Mouse (Mus musculus) heart, embryonic 14.5 days (tissue): Measurements from ENCODE around the gene Col3a1. TPM values are rescaled to one million over a fixed set of nuclear protein-coding genes. Genes with fewer than 3 reads are reported as not detected.

Source experiments
- ATAC-seq: fragments of 200-750 bp; cut with Nextera tagmentation; 2 replicates; pipeline ENCODE4 v1.8.0; 2017; ENCODE audit warnings: low read depth, moderate TSS enrichment; ENCODE audit not compliant: insufficient number of reproducible peaks, insufficient read depth, low FRiP score
- H3K27ac ChIP-seq, 2 experiments: fragments of 200-500 bp in 1 of 2; fragments of 300-500 bp in 1 of 2; sonication (generic) in 1 of 2; replicated peaks in 1 of 2; 2 replicates each; pipeline ENCODE4 v1.5.1; 2012 to 2014; ENCODE audit warnings: low read depth in 2 of 2, low read length in 2 of 2, control low read depth in 1 of 2, mild to moderate bottlenecking in 1 of 2, mixed read lengths in 1 of 2; ENCODE audit not compliant: control insufficient read depth in 1 of 2, insufficient read depth in 1 of 2
- H3K27me3 ChIP-seq: fragments of 300-500 bp; sonication (generic); 2 replicates; pipeline ENCODE4 v1.6.1; 2014; ENCODE audit warnings: mild to moderate bottlenecking, low read length, control low read depth; ENCODE audit not compliant: control insufficient read depth, insufficient read depth
- H3K36me3 ChIP-seq: fragments of 300-500 bp; sonication (generic); 2 replicates; pipeline ENCODE4 v1.6.1; 2014; ENCODE audit warnings: mild to moderate bottlenecking, control low read depth, low read length, mixed read lengths; ENCODE audit not compliant: control insufficient read depth, insufficient read depth
- H3K4me1 ChIP-seq, 2 experiments: fragments of 200-500 bp in 1 of 2; fragments of 300-500 bp in 1 of 2; sonication (generic) in 1 of 2; 2 replicates each; pipeline ENCODE4 v1.6.1; 2012 to 2014; ENCODE audit warnings: low read length in 2 of 2, control low read depth in 1 of 2, mixed read lengths in 1 of 2; ENCODE audit not compliant: control insufficient read depth in 2 of 2, insufficient read depth in 2 of 2
- H3K4me2 ChIP-seq: fragments of 300-500 bp; sonication (generic); 2 replicates; pipeline ENCODE4 v1.6.1; 2014; ENCODE audit warnings: mild to moderate bottlenecking, low read length
- H3K4me3 ChIP-seq, 2 experiments: fragments of 200-500 bp in 1 of 2; fragments of 300-500 bp in 1 of 2; sonication (generic) in 1 of 2; 2 replicates each; pipeline ENCODE4 v1.5.1; 2012 to 2014; ENCODE audit warnings: low read length in 2 of 2, mild to moderate bottlenecking in 2 of 2, control low read depth in 1 of 2, low read depth in 1 of 2, moderate library complexity in 1 of 2; ENCODE audit not compliant: control insufficient read depth in 1 of 2, insufficient read depth in 1 of 2
- H3K9ac ChIP-seq: fragments of 300-500 bp; sonication (generic); 2 replicates; pipeline ENCODE4 v1.6.1; 2014; ENCODE audit warnings: mild to moderate bottlenecking, low read length
- H3K9me3 ChIP-seq: fragments of 300-500 bp; sonication (generic); 2 replicates; pipeline ENCODE4 v1.6.1; 2016; ENCODE audit warnings: low read length, control low read depth; ENCODE audit not compliant: control insufficient read depth
- WGBS: fragments of 180-500 bp; shearing (Covaris S2); extraction: QIAGEN DNeasy Blood & Tissue Kit; methylation state at CpG from one replicate; pipeline ENCODE4 v1.1.7; 2014; 5-methylcytosine and 5-hydroxymethylcytosine counted together
- polyA plus RNA-seq: library from polyadenylated mRNA; unstranded; fragments of >200 nt; fragmentation: Nextera tagmentation; extraction: Ambion mirVana; gene quantifications from 2 replicates; pipeline ENCODE4 v1.2.1, GENCODE M21; 2014

Gene Col3a1
- polyA plus RNA-seq, 1 experiment from 2014 or later: 972 TPM

DNA sequence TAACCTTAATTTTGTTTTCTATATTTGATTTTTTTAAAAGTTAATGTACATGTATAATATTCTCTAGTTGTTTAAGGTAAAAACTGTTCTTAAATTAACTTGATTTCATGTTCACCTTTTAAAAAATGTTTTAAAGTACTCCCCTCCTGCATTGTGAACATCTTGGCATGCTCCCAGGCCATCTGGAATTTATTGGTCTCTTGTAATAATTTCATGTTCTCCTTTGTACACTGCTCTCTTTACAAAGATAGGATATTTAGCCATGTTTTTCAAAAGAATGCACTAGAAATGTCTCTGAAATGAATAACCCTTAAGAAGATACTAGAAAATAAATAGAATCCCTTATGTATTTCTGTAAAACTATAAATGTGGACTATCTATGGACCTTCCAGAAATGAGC lies 624 bp downstream of the Col3a1 start:
- Histone ChIP-seq H3K4me2 (peak overlapping the region; percentile 25), H3K27me3 (no peaks in the 10 kb centered on the region)
- ATAC-seq: no peak

DNA sequence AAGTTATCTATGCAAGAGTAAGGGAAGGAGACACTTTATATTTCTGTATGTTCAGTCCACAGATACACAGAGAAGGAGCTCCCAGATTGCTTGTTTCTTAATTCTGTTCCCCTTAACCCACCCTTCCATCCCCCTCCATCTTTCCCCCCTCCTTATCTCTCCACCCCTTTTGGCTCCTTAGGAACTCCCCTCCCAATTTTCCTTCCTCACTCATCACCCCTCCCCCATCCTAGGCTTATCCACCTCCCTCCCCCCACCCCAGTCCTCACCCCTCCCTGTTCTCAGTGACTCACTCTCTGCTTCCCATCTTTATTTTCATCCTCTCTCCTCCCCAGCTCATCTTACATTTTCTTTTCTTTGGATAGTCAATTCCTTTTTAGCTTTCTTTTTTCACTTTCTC lies 1.5 kb downstream of the Col3a1 start:
- H3K27ac ChIP-seq: peak overlapping the region in 1 of 2 experiments; percentile 55; a peak in 1 of 4 replicates
- H3K9ac ChIP-seq: peak overlapping the region; percentile 73
- H3K9me3 ChIP-seq: no peaks in the 10 kb centered on the region
- H3K36me3 ChIP-seq: peaks cover 3% of the 10 kb centered on the region; the same call in 1 of the 2 replicates
- peak overlapping the region in 1 of 2 experiments; percentile 41; a peak in 2 of 4 replicates for H3K4me3 ChIP-seq
- no peaks in the 10 kb centered on the region for H3K27me3 ChIP-seq
- H3K4me2 ChIP-seq: peak overlapping the region; percentile 63; the same call in 1 of the 2 replicates
- no peaks in the 10 kb centered on the region for H3K4me1 ChIP-seq
- 0 out of 2 replicates have a peak, but pooled peaks have one; percentile 26 for ATAC-seq

More for the DNA sequence above, 624 bp downstream of the Col3a1 start:
- no peaks in the 10 kb centered on the region for H3K4me1 ChIP-seq
- peak overlapping the region in 1 of 2 experiments; percentile 85; a peak in 2 of 4 replicates for H3K27ac ChIP-seq
- H3K9ac ChIP-seq: peak overlapping the region; percentile 73
- H3K36me3 ChIP-seq: no peaks in the 10 kb centered on the region
- peak overlapping the region in 1 of 2 experiments; percentile 41; a peak in 3 of 4 replicates for H3K4me3 ChIP-seq
- H3K9me3 ChIP-seq: no peaks in the 10 kb centered on the region

DNA sequence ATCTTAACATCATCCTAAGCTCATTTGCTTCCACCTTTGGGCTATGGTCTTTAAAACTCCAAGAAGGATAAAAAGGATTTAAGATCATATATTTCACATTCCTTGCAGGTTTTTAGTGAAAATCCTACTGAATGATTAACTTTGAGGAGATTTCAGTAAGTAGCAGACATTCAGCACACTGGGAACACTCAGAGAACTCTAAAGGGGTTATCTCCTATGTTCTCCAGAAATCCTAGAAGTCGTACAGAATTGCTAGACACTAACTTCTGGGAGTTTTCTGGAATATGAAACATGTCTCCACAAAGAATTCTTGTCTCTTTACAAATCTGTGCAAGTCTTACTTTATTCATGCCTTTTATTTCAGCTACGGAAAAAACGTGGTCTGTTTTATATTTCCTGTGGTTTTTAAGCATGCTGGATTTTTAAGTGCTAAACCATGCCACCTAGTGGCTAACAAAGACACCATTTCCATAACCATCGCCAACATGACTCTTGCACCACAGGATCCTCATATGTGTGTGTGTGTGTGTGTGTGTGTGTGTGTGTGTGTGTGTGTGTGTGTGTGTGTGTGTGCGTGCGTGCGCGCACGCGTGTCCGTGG lies 2.5 kb downstream of the Col3a1 start:
- Histone ChIP-seq H3K27me3 (no peaks in the 10 kb centered on the region), H3K4me1 (no peaks in the 10 kb centered on the region), H3K4me3 (peak overlapping the region; percentile 30 to 41; a peak in 3 of 4 replicates), H3K9me3 (no peaks in the 10 kb centered on the region), H3K4me2 (peak overlapping the region; percentile 63), H3K36me3 (peaks cover 3% of the 10 kb centered on the region; the same call in 1 of the 2 replicates), H3K27ac (peak overlapping the region in 1 of 2 experiments; percentile 62; a peak in 2 of 4 replicates), H3K9ac (peak overlapping the region; percentile 64)
- WGBS: 3% methylated on average over 4 of the region's 11 CpGs
- ATAC-seq: no peak

DNA sequence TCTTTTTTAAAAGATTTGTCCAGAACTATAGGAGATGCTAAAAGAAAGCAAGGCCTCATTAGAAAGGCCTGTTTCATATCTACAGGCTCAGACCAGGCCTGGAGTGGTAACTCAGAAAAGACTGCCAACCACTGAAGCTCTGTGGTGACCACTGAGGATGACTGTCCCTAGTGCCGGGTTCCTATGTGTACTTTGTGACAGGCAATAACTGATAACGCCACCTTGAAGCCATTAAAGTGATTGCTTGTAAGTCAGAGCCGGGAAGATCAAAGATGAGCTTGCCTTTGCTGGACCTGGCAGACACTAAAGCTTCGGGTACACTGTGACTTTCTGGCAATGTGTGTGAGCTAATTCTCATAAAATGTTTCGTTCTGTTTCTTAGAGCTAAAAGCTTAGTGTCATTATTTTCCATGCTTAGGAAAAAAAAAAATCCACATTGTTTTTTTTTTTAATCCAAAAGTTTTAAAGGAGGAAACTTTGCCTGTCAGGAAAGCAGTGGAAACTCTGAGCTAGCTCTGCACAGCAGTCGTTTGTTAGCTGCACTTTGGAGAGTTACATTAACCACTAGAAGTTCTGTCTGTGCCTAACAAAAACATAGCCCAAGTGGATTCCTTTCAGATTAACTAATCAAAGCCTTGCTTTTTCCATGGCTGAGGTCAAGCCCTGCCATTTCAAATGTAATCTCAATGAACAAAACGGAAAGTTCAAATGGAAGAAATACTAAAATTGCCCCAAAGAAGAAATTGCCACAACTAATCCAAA lies 4.6 kb downstream of the Col3a1 start:
- no peaks in the 10 kb centered on the region for H3K4me1 ChIP-seq
- peaks cover 3% of the 10 kb centered on the region; the same call in 1 of the 2 replicates for H3K36me3 ChIP-seq
- H3K9ac ChIP-seq: peak overlapping the region; percentile 25; the same call in 1 of the 2 replicates
- peak overlapping the region; percentile 46 to 66 for H3K27ac ChIP-seq
- H3K9me3 ChIP-seq: no peaks in the 10 kb centered on the region
- H3K4me2 ChIP-seq: peak overlapping the region; percentile 32
- WGBS: 12% methylated on average over 7 of the region's 7 CpGs
- H3K27me3 ChIP-seq: no peaks in the 10 kb centered on the region
- ATAC-seq: no peak
- H3K4me3 ChIP-seq: no peak overlapping the region

DNA sequence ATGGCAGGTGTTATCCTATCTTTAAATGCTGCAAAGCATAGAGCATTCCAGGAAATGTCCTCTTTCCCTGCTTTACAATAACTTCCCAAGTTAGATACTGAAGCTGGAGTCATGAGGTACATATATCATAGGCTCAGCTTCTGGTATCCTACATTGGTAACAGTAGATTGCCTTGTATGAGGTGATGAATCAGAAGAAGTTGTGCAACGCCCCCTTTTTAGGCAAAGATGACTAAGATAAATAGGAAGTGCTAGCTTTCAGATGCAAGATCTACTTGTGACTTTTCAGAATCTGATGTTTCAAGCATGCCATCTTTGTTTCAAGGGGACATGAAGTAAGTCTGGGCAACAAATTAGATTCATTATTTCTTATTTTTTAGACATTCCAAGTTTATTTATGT lies 6.9 kb downstream of the Col3a1 start:
- Histone ChIP-seq H3K4me1 (no peaks in the 10 kb centered on the region), H3K4me3 (no peak overlapping the region), H3K9me3 (no peaks in the 10 kb centered on the region), H3K27ac (no peak overlapping the region), H3K36me3 (peaks cover 9% of the 10 kb centered on the region; the same call in 1 of the 2 replicates), H3K9ac (no peak overlapping the region), H3K4me2 (no peak overlapping the region), H3K27me3 (no peaks in the 10 kb centered on the region)
- no peak for ATAC-seq
- 72% methylated on average over 1 of the region's 1 CpGs for WGBS

DNA sequence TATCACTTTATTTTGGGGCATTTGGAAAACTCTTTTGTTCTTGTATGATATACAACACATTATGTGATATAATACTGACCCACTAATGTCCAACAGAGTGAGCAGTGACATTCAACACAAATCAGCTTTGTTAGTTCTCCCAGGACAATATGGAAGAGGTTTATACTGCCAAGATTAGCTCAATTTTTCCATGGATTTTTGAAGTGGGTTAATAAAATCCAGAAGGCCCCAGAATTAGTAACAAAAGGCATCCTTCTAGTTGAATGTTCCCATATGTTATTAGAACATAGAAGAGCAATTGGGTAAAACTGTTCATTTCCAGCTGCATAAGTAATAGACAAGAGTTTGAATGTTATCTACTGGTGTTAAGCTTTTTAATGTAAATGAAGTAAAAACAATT lies 9.5 kb downstream of the Col3a1 start:
- Histone ChIP-seq H3K4me1 (no peaks in the 10 kb centered on the region), H3K36me3 (peaks cover 16% of the 10 kb centered on the region; the same call in 1 of the 2 replicates), H3K9me3 (no peaks in the 10 kb centered on the region), H3K4me2 (no peak overlapping the region), H3K9ac (no peak overlapping the region), H3K4me3 (no peak overlapping the region), H3K27me3 (no peaks in the 10 kb centered on the region), H3K27ac (no peak overlapping the region)
- ATAC-seq: no peak

DNA sequence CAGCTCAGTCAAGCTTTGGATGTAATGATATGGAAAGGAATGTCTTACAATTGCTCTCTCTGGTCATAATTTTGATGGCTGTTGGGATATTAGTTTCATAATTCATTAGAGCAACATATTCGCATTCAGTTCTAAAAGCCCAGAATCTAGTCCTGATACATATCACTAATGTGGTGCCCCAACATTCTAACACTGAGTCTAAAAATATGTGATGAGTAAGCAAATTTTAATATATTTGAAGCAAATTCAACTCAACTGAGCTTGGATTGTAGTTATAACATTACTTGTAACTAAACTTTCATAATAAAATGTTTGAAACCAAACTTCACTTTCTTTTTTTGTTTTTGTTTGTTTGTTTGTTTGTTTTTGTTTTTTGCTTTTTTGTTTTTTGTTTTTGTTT lies 17.8 kb downstream of the Col3a1 start:
- ATAC-seq: no peak
- Histone ChIP-seq H3K27ac (no peak overlapping the region), H3K36me3 (peaks cover 44% of the 10 kb centered on the region), H3K9me3 (no peaks in the 10 kb centered on the region), H3K27me3 (no peaks in the 10 kb centered on the region), H3K4me1 (no peaks in the 10 kb centered on the region), H3K9ac (no peak overlapping the region), H3K4me3 (no peak overlapping the region), H3K4me2 (no peak overlapping the region)
- WGBS: 89% methylated on average over 1 of the region's 1 CpGs
